Comparison of ENCODE assay signal across 12 mouse cellular contexts in the genomic region with DNA sequence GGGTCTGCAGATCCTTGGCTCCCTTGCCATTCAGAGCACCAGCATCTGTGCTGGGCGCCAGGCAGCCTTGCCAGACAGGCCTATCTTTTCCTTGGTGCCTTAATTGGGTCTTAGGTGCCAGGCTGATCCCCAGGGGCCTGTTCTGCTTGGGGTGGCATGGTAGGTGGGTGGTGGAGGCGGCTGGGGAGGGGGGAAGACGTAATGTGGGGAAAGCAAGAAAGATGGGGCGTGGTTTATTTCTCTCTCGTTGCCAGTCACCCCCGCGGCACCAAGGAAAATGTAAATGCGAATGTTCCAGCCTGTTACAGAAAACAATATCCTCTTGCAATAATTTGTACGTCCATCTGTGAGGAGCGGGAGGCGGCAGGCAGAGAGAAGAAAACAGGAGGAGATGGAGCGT. TPM values are rescaled to one million over a fixed set of nuclear protein-coding genes. Genes with fewer than 3 reads are reported as not detected.
DNase-seq lines count a peak whose midpoint lies in the region; ATAC-seq and TF ChIP-seq lines count a peak whose summit lies in the region.
"Had no signal": no experiment of that assay in that cellular context is flagged by ENCODE, and none has a peak within 500 bp of the region (broad histone marks: within the 10 kb centered on the region; RNA-seq: fewer than 3 reads in every experiment).

No protein-coding gene starts in this region.

- no peaks in the 10 kb centered on the region for H3K27me3 ChIP-seq in forebrain, postnatal 0 days (ENCODE audit: insufficient read depth, low read length)

- DNase-seq in layer of hippocampus, adult 18-20 months (ENCODE audit: low spot score in 2 of 2), result peak; percentile 64 to 82
- no peak for DNase-seq in layer of hippocampus, adult 9-10 months (ENCODE audit: low spot score)
- DNase-seq in forebrain, postnatal 0 days, result peak; percentile 81
- DNase-seq in left cerebral cortex, postnatal 25 days (ENCODE audit: low spot score in 2 of 2), result peak; percentile 64 to 72
- DNase-seq in right cerebral cortex, postnatal 10 days (ENCODE audit: low spot score in 2 of 2), result peak; percentile 72 to 80
- DNase-seq in embryo, embryonic 10.5 days (ENCODE audit: low spot score), result no peak
- DNase-seq in yolk sac, embryonic 10.5 days (ENCODE audit: low spot score), result no peak
- DNase-seq: heart, postnatal 36 days had no signal

- no peak for TF ChIP-seq CTCF in forebrain, postnatal 0 days (IDR thresholded peaks at IDR 0.05; ENCODE audit: low read depth)

- H3K27ac ChIP-seq in forebrain, postnatal 0 days (ENCODE audit: low read depth, low read length), result peak overlapping the region; percentile 91
- H3K27ac ChIP-seq: embryonic facial prominence, embryonic 15.5 days had no signal

- intact Hi-C loops in left cerebral cortex, postnatal 25 days (cut with DNase I), result loop anchor here (1.0 to 5.0 kb wide), 4 partner anchors 38 to 155 kb away; no protein-coding TSS in a partner anchor

- no peaks in the 10 kb centered on the region for H3K36me3 ChIP-seq in forebrain, postnatal 0 days (ENCODE audit: insufficient read depth)
- H3K36me3 ChIP-seq: embryonic facial prominence, embryonic 15.5 days had no signal

- ATAC-seq in forebrain, postnatal 0 days, result peak; percentile 44
- no peak for ATAC-seq in megakaryocyte progenitor cell, adult 5-6 weeks (replicated peaks; ENCODE audit: poor library complexity)
- ATAC-seq: activated CD4-positive, CD25-positive, alpha-beta regulatory T cell, adult 4 months; lung, postnatal 0 days had no signal

- H3K9me3 ChIP-seq in forebrain, postnatal 0 days (ENCODE audit: low read length), result no peaks in the 10 kb centered on the region
- H3K9me3 ChIP-seq: embryonic facial prominence, embryonic 15.5 days had no signal

- peaks cover 39% of the 10 kb centered on the region for H3K4me1 ChIP-seq in forebrain, postnatal 0 days (ENCODE audit: insufficient read depth)

- H3K9ac ChIP-seq in forebrain, postnatal 0 days, result peak overlapping the region; percentile 81
- H3K9ac ChIP-seq: embryonic facial prominence, embryonic 15.5 days had no signal

- WGBS in forebrain, postnatal 0 days, result 12% methylated on average over 12 of the region's 12 CpGs

- H3K4me2 ChIP-seq in forebrain, postnatal 0 days (ENCODE audit: low read depth), result peak overlapping the region; percentile 81
- H3K4me2 ChIP-seq: embryonic facial prominence, embryonic 15.5 days had no signal

- peak overlapping the region; percentile 80 for H3K4me3 ChIP-seq in forebrain, postnatal 0 days (ENCODE audit: low read depth, low read length)
- H3K4me3 ChIP-seq: embryonic facial prominence, embryonic 15.5 days had no signal

RNA-seq across cellular contexts. Expression of a gene that starts 6.2 kb away (rescaled TPM):
- 10 to 100 TPM; 81.6 to 85.3 TPM for total RNA-seq in layer of hippocampus, adult 18-20 months (2021)
- 28.9 and 42.6 TPM in 2 replicates for total RNA-seq in forebrain, postnatal 0 days (2014; rRNA removed)
- polyA plus RNA-seq in forebrain, postnatal 0 days (2015; fragmentation: Nextera tagmentation; extraction: Ambion mirVana), result 13.4 and 19.6 TPM in 2 replicates
- total RNA-seq in left cerebral cortex, postnatal 25 days (2021), result 10 to 100 TPM; 51.1 to 51.7 TPM
- total RNA-seq in megakaryocyte progenitor cell, adult 5-6 weeks (2015), result not detected in 2 replicates
- not detected in 2 replicates for total RNA-seq in megakaryocyte progenitor cell, adult 5-6 weeks (2017)
- total RNA-seq: heart, postnatal 36 days had no signal
- polyA plus RNA-seq: activated CD4-positive, CD25-positive, alpha-beta regulatory T cell, adult 4 months had no signal

RNA-seq across cellular contexts. Expression of a gene that starts 33.2 kb away (rescaled TPM):
- total RNA-seq in layer of hippocampus, adult 18-20 months (2021), result 1 to 10 TPM; 7.8 to 8.0 TPM
- total RNA-seq in forebrain, postnatal 0 days (2014; rRNA removed), result 22.6 and 22.7 TPM in 2 replicates
- polyA plus RNA-seq in forebrain, postnatal 0 days (2015; fragmentation: Nextera tagmentation; extraction: Ambion mirVana), result 15.9 and 16.6 TPM in 2 replicates
- 10 to 100 TPM in 1 of 2 experiments, 1 to 10 TPM in 1; 7.2 to 13.1 TPM for total RNA-seq in left cerebral cortex, postnatal 25 days (2021)
- 0.78 and 0.79 TPM in 2 replicates for total RNA-seq in megakaryocyte progenitor cell, adult 5-6 weeks (2015)
- total RNA-seq in megakaryocyte progenitor cell, adult 5-6 weeks (2017), result 2.9 TPM in 1 of 2 replicates, not detected in the other

Comparison
In these comparisons a context has a peak if more than half of its experiments do, and no peak if none do; other contexts are left out.
1. DNase-seq: peak in layer of hippocampus, adult 18-20 months (2 of 2), forebrain, postnatal 0 days (single experiment), left cerebral cortex, postnatal 25 days (2 of 2) and right cerebral cortex, postnatal 10 days (2 of 2); none in layer of hippocampus, adult 9-10 months (single experiment), embryo, embryonic 10.5 days (single experiment) and yolk sac, embryonic 10.5 days (single experiment).
2. RNA of a gene that starts 6.2 kb away (total RNA-seq): 81.6 to 85.3 TPM in layer of hippocampus, adult 18-20 months, 51.1 to 51.7 TPM in left cerebral cortex, postnatal 25 days and 28.9 to 42.6 TPM in forebrain, postnatal 0 days; not detected in megakaryocyte progenitor cell, adult 5-6 weeks; every median in the first group is over 10 times any median in the second.